Mouse (Mus musculus) large intestine, adult 2 months (tissue): Measurements from ENCODE around the gene Fhdc1. TPM values are rescaled to one million over a fixed set of nuclear protein-coding genes. Genes with fewer than 3 reads are reported as not detected.

ENCODE experiments used
- DNase-seq: peaks from one replicate; pipeline ENCODE4 v3.0.0-alpha.2; 2012; ENCODE audit warnings: low read depth, low spot score
- WGBS: fragments of 180-500 bp; shearing (Covaris S2); methylation state at CpG from one replicate; pipeline ENCODE4 v1.1.7; 2018; 5-methylcytosine and 5-hydroxymethylcytosine counted together
- polyA plus RNA-seq: library from polyadenylated mRNA; depleted of rRNA; stranded (reverse); fragments of >200 nt; gene quantifications from 2 replicates; pipeline ENCODE4 v1.2.3, GENCODE M21; 2012; rRNA removed

Gene Fhdc1
- polyA plus RNA-seq, 1 experiment: 2.1 TPM

DNA sequence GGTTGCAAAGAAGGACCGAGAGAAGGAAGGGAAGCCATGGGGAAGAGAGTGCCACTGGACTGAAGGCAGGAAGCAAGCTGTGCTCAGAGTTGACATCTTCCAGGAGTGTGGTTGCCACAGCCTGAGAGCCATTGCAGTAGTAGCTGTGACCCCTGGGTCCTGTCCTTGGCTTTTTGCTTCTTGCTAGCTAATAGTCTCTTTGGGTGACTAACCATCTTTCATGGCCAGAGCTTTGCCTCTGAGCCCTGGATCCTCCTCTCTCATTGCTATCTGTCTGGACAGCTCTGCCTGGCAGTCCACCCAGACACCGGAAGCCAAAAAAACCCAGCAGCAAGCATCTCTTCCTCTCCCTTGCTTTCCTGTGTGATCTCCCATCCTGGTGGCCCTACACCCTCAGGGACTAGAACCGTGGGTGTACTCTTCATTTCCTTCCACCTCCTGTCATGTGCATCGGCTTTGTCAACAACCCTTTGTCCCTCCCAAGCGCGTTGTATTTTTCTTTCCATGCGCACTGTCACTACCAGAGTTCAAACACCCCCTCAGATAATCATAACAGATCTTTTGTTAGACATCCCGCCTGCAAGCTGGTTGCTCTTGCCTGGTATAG is 85.3 kb downstream of the Fhdc1 start:
- DNase-seq: no peak

More for the DNA sequence above, 85.3 kb downstream of the Fhdc1 start:
- 80% methylated on average over 8 of the region's 8 CpGs for WGBS

Other genes with a start within 250 kb of the Fhdc1 start
- 22.8 and 78.6 TPM in 2 replicates for gene Trim2, start 173.6 kb downstream of the Fhdc1 start, polyA plus RNA-seq
- gene Arfip1, start 102.2 kb upstream of the Fhdc1 start, polyA plus RNA-seq: 12.0 and 18.1 TPM in 2 replicates
- gene Tigd4, start 113.1 kb upstream of the Fhdc1 start, polyA plus RNA-seq: 0.07 TPM in 1 of 2 replicates, not detected in the other
- 2.3 and 4.5 TPM in 2 replicates for gene Tmem154, start 185.8 kb upstream of the Fhdc1 start, polyA plus RNA-seq